Mouse (Mus musculus) MEL (cell line): ENCODE data around the gene Hnf1b. TPM values are rescaled to one million over a fixed set of nuclear protein-coding genes. Genes with fewer than 3 reads are reported as not detected.

Experiments
- DNase-seq: peaks from one replicate; pipeline ENCODE4 v3.0.0; 2011; ENCODE audit warnings: low read depth, low spot score
- H3K27ac ChIP-seq: 2 replicates; pipeline ENCODE4 v1.5.1; 2012; ENCODE audit warnings: low read depth, mild to moderate bottlenecking, control low read depth, low read length, moderate library complexity; ENCODE audit not compliant: control insufficient read depth
- H3K27me3 ChIP-seq, 2 experiments: fragments of 150-350 bp in 1 of 2; sonication (generic) in 1 of 2; 2 replicates each; pipeline ENCODE4 v1.6.1; 2012; ENCODE audit warnings: low read length in 2 of 2, mild to moderate bottlenecking in 2 of 2, improper control_type of control experiment in 1 of 2, moderate library complexity in 1 of 2; ENCODE audit not compliant: insufficient read depth in 2 of 2, control insufficient read depth in 1 of 2
- H3K36me3 ChIP-seq, 2 experiments: 2 replicates each; pipeline ENCODE4 v1.6.1; 2012 to 2014; ENCODE audit warnings: low read length in 2 of 2, improper control_type of control experiment in 1 of 2, inconsistent platforms in 1 of 2, mild to moderate bottlenecking in 1 of 2; ENCODE audit not compliant: insufficient read depth in 2 of 2, control insufficient read depth in 1 of 2
- H3K4me1 ChIP-seq, 2 experiments: fragments of 150-350 bp in 1 of 2; sonication (generic) in 1 of 2; 2 replicates each; pipeline ENCODE4 v1.6.1; 2012; ENCODE audit warnings: low read length in 2 of 2, improper control_type of control experiment in 1 of 2, mild to moderate bottlenecking in 1 of 2; ENCODE audit not compliant: insufficient read depth in 2 of 2, control insufficient read depth in 1 of 2
- H3K4me3 ChIP-seq, 2 experiments: fragments of 150-350 bp in 1 of 2; sonication (generic) in 1 of 2; 2 replicates each; pipeline ENCODE4 v1.5.1; 2012; ENCODE audit warnings: low read depth in 2 of 2, low read length in 2 of 2, mild to moderate bottlenecking in 2 of 2, moderate library complexity in 2 of 2, control low read depth in 1 of 2, improper control_type of control experiment in 1 of 2; ENCODE audit not compliant: control insufficient read depth in 1 of 2, insufficient read depth in 1 of 2
- H3K79me2 ChIP-seq: 2 replicates; pipeline ENCODE4 v1.6.1; 2012; ENCODE audit warnings: mild to moderate bottlenecking, low read length, moderate library complexity; ENCODE audit not compliant: control insufficient read depth, poor library complexity, insufficient read depth
- H3K9ac ChIP-seq: 2 replicates; pipeline ENCODE4 v1.6.1; 2012; ENCODE audit warnings: low read depth, mild to moderate bottlenecking, control low read depth, low read length, moderate library complexity; ENCODE audit not compliant: control insufficient read depth, poor library complexity, severe bottlenecking
- H3K9me3 ChIP-seq: fragments of 150-350 bp; sonication (generic); replicated peaks from 2 replicates; pipeline ENCODE4 v1.6.1; 2012; ENCODE audit warnings: mild to moderate bottlenecking, low read length, improper control_type of control experiment, moderate library complexity; ENCODE audit not compliant: insufficient read depth
- CHD1 ChIP-seq: IDR thresholded peaks from 2 replicates; pipeline ENCODE4 v1.6.1; 2012; ENCODE audit warnings: low read depth, mild to moderate bottlenecking, inconsistent platforms, low read length, improper control_type of control experiment
- CHD2 ChIP-seq: IDR thresholded peaks from 2 replicates; pipeline ENCODE4 v1.6.1; 2011; ENCODE audit warnings: low read length, improper control_type of control experiment
- CTCF ChIP-seq, 3 experiments: IDR thresholded peaks in 2 of 3; conservative IDR thresholded peaks in 1 of 3; 2 replicates each; pipeline ENCODE4 v1.5.1; 2011 to 2012; ENCODE audit warnings: low read length in 3 of 3, low read depth in 2 of 3, mild to moderate bottlenecking in 2 of 3, improper control_type of control experiment in 1 of 3, inconsistent platforms in 1 of 3, mixed read lengths in 1 of 3, moderate library complexity in 1 of 3; ENCODE audit not compliant: control insufficient read depth in 1 of 3, insufficient read depth in 1 of 3, poor library complexity in 1 of 3, severe bottlenecking in 1 of 3
- E2F4 ChIP-seq: IDR thresholded peaks from 2 replicates; pipeline ENCODE4 v1.6.1; 2011; ENCODE audit warnings: low read depth, low read length, improper control_type of control experiment, borderline replicate concordance
- ELF1 ChIP-seq: IDR thresholded peaks from 2 replicates; pipeline ENCODE4 v1.6.1; 2014; ENCODE audit warnings: low read depth, mild to moderate bottlenecking, inconsistent platforms, low read length, improper control_type of control experiment, moderate library complexity
- ETS1 ChIP-seq: IDR thresholded peaks from 2 replicates; pipeline ENCODE4 v1.6.1; 2012; ENCODE audit warnings: low read depth, mild to moderate bottlenecking, inconsistent platforms, low read length, improper control_type of control experiment, moderate library complexity
- GABPA ChIP-seq: IDR thresholded peaks from 2 replicates; pipeline ENCODE4 v1.6.1; 2012; ENCODE audit warnings: low read depth, mild to moderate bottlenecking, inconsistent platforms, low read length, improper control_type of control experiment, moderate library complexity
- HCFC1 ChIP-seq: IDR thresholded peaks from 2 replicates; pipeline ENCODE4 v1.6.1; 2012; ENCODE audit warnings: low read depth, mild to moderate bottlenecking, inconsistent platforms, low read length, improper control_type of control experiment, moderate library complexity
- MAFK ChIP-seq: IDR thresholded peaks from 2 replicates; pipeline ENCODE4 v1.6.1; 2011; ENCODE audit warnings: low read depth, mild to moderate bottlenecking, low read length, improper control_type of control experiment, borderline replicate concordance
- MAX ChIP-seq: IDR thresholded peaks from 2 replicates; pipeline ENCODE4 v1.6.1; 2011; ENCODE audit warnings: low read length, improper control_type of control experiment
- MAZ ChIP-seq: IDR thresholded peaks from 2 replicates; pipeline ENCODE4 v1.6.1; 2012; ENCODE audit warnings: low read depth, mild to moderate bottlenecking, inconsistent platforms, low read length, improper control_type of control experiment
- MEF2A ChIP-seq: IDR thresholded peaks from 2 replicates; pipeline ENCODE4 v1.6.1; 2014; ENCODE audit warnings: low read depth, mild to moderate bottlenecking, inconsistent platforms, low read length, improper control_type of control experiment; ENCODE audit not compliant: poor library complexity, insufficient replicate concordance, severe bottlenecking; ENCODE audit errors: extremely low read depth
- MYC ChIP-seq: IDR thresholded peaks from 2 replicates; pipeline ENCODE4 v1.6.1; 2011; ENCODE audit warnings: low read depth, mild to moderate bottlenecking, low read length, improper control_type of control experiment, moderate library complexity
- NELFE ChIP-seq: IDR thresholded peaks from 2 replicates; pipeline ENCODE4 v1.6.1; 2011; ENCODE audit warnings: low read depth, low read length, improper control_type of control experiment
- SMC3 ChIP-seq: IDR thresholded peaks from 2 replicates; pipeline ENCODE4 v1.6.1; 2011; ENCODE audit warnings: low read depth, low read length, improper control_type of control experiment
- ZKSCAN1 ChIP-seq: IDR thresholded peaks from 2 replicates; pipeline ENCODE4 v1.6.1; 2012; ENCODE audit warnings: low read depth, mild to moderate bottlenecking, inconsistent platforms, low read length, improper control_type of control experiment, moderate library complexity
- polyA plus RNA-seq, 2 experiments: library from polyadenylated mRNA; stranded (reverse) in 1 of 2; unstranded in 1 of 2; fragments of >175 nt in 1 of 2; fragments of >200 nt in 1 of 2; gene quantifications; 2 replicates each; pipeline versions ENCODE4 v1.2.1 to v1.2.4; 2012; ENCODE audit warnings: low replicate concordance in 2 of 2, low read depth in 1 of 2; ENCODE audit not compliant: insufficient read length in 2 of 2, insufficient read depth in 1 of 2, missing spikeins in 1 of 2
- total RNA-seq: library from RNA; depleted of rRNA; stranded (reverse); fragments of 300-350 nt; gene quantifications from 2 replicates; pipeline ENCODE4 v1.2.3, GENCODE M21; 2012

The Hnf1b gene
- total and polyA plus RNA-seq, 3 experiments, result not detected

GRCm38 (mm10) chr11:83852501-83853211 lies 2.8 kb downstream of the Hnf1b start:
- no peak overlapping the region for H3K9ac ChIP-seq
- no peak for DNase-seq

DNA sequence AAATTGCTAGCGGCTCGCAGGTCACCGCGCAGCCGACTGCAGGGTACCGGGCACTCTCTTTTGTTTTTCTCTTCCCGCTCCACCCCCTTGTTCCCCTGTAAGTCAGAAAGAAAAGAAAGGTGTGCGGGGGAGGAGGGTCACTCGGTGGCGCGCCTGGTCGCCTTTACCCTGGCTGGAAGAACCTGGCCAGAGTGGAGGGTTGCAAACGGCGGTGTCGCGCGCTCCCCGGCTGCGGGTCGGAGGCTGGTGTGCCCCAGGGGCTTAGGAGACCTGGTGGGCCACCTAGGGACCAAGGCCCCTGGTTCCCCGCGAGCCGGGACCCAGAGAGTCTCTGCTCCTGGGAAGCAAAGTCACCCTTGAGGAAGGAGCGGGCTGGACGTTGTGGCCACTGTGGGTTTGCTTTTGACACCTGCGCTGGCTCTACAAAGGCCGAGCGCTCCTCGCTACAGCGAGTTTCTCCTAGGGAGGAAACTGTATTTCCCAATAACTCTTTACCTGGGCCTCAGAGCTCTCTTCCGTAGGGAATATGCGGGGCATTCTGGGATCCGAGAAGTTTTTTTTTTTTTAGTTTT lies 3.4 kb downstream of the Hnf1b start:
- Histone ChIP-seq H3K9ac (no peak overlapping the region), H3K27me3 (peaks cover 11 to 25% of the 10 kb centered on the region in 2 experiments), H3K9me3 (no peaks in the 10 kb centered on the region), H3K36me3 (no peaks in the 10 kb centered on the region), H3K4me3 (no peak overlapping the region), H3K4me1 (no peaks in the 10 kb centered on the region), H3K27ac (no peak overlapping the region), H3K79me2 (no peaks in the 10 kb centered on the region)
- no peak for DNase-seq
- TF ChIP-seq MAZ (no peak), ZKSCAN1 (no peak), MAX (no peak), CHD1 (no peak), GABPA (no peak), MEF2A (no peak), HCFC1 (no peak)

More at GRCm38 (mm10) chr11:83852501-83853211, 2.8 kb downstream of the Hnf1b start:
- H3K36me3 ChIP-seq, result no peaks in the 10 kb centered on the region
- no peaks in the 10 kb centered on the region for H3K9me3 ChIP-seq
- peaks cover 8 to 21% of the 10 kb centered on the region in 2 experiments for H3K27me3 ChIP-seq
- no peaks in the 10 kb centered on the region for H3K4me1 ChIP-seq
- H3K27ac ChIP-seq, result no peak overlapping the region
- TF ChIP-seq MEF2A, result no peak
- no peak for TF ChIP-seq ZKSCAN1
- no peak for TF ChIP-seq MYC
- H3K79me2 ChIP-seq, result no peaks in the 10 kb centered on the region
- H3K4me3 ChIP-seq, result no peak overlapping the region

DNA sequence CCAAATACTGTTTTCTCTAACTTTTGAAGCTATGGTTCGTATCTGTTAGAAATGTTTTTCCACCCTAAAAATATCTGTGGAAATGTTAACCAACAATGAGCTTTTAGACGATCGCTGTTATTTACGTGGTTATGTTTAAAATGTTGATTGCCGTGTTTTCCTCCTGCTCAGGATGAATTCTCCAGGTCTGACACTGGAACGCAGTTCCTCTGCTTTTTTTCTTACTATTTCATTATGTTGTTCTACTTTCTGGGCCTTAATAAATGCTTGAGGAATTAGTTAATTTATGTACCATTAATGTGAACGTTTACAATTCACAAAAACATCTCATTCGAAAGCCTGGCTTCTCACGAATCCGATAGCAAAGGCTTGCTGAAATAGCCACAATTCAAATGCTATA lies 4.2 kb downstream of the Hnf1b start:
- H3K4me1 ChIP-seq, result no peaks in the 10 kb centered on the region
- TF ChIP-seq ELF1, result no peak
- TF ChIP-seq E2F4, result no peak
- no peak for TF ChIP-seq ETS1
- TF ChIP-seq GABPA, result no peak
- no peak for TF ChIP-seq MAZ
- TF ChIP-seq CHD2, result no peak
- TF ChIP-seq MAFK, result no peak
- no peak for TF ChIP-seq SMC3
- TF ChIP-seq CTCF (IDR thresholded peaks at IDR 0.05 in 2 of 3, conservative IDR thresholded peaks at IDR 0.05 in 1 of 3; ENCODE audit: control insufficient read depth in 1 of 3, insufficient read depth in 1 of 3, low read depth in 2 of 3, low read length in 3 of 3, poor library complexity in 1 of 3, severe bottlenecking in 1 of 3), result no peak
- TF ChIP-seq NELFE, result no peak
- no peaks in the 10 kb centered on the region for H3K9me3 ChIP-seq
- no peak overlapping the region for H3K4me3 ChIP-seq
- H3K27ac ChIP-seq, result no peak overlapping the region
- DNase-seq, result no peak
- H3K79me2 ChIP-seq, result no peaks in the 10 kb centered on the region
- H3K36me3 ChIP-seq, result no peaks in the 10 kb centered on the region
- no peak overlapping the region for H3K9ac ChIP-seq
- peaks cover 12 to 25% of the 10 kb centered on the region in 2 experiments for H3K27me3 ChIP-seq
